Mouse (Mus musculus): Measurements from ENCODE around the gene Slc17a9. TPM values are rescaled to one million over a fixed set of nuclear protein-coding genes. Genes with fewer than 3 reads are reported as not detected.

Gene Slc17a9
- polyA plus RNA-seq (2015; fragmentation: Nextera tagmentation; extraction: Ambion mirVana) = 0.31 TPM in 2 replicates

DNA sequence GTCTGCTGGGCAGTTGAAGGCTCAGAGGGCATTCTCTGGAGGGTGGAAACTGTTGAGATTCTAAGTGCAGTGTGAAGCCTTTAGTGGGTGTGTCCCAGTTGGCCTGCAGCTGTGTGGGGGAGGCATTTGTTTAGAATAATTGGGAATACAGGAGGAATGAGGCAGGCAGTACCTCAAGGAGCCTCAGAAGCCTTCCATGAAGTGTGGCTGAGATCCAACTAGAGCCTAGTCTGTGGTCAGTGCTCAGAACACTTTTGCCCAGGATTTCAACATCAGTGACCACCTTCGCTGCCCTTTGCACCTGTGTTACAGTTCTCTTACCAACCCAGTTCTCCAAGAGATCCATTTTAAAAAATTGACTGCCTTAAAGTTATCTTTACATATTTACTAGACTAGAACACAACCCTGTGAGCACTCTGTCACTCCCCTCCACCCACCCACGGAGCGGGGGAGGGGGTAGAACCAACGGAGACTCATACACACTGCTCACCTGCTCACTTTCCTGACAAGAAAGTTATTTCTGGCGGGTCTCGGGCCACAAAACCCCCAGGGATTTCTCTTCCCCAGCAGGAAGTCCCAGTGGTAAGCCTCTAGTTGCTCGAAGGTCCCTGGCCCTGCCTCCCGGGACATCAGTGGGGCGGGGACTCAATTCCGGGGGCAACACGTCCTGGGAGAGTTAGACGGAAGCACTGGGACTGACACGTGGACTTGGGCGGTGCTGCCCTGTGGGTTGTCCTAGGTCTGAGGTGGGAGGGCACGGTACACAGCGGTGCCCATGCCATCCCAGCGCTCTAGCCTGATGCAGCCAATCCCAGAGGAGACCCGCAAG lies at the start of gene Slc17a9:
Gene Slc17a9, plus strand, starts transcription at position 679 of the 829 bp plus-strand sequence.

DNA sequence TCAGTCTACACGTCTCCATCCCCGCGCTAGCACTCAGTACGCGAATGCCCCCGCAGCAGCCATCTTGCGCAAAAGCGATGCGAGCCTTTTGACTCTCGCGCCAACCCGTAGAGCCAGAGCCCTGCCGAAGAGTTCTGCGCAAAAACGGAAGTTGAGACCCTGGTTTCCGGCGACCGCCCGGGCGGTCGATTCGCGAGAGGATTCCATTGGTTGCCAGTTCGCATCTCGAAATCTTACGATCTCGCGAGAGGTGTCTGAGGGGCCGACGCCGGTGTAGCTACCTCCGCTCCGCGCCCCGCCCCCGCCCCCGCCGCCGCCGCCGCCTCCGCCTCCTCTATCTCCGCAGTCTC lies 15.2 kb upstream of the Slc17a9 start, which contains the start of the genes Dido1 and Gid8:
Gene Dido1, minus strand, starts transcription at position 77 of the 350 bp plus-strand sequence.
Gene Gid8, plus strand, starts transcription at position 195 of the 350 bp plus-strand sequence.

DNA sequence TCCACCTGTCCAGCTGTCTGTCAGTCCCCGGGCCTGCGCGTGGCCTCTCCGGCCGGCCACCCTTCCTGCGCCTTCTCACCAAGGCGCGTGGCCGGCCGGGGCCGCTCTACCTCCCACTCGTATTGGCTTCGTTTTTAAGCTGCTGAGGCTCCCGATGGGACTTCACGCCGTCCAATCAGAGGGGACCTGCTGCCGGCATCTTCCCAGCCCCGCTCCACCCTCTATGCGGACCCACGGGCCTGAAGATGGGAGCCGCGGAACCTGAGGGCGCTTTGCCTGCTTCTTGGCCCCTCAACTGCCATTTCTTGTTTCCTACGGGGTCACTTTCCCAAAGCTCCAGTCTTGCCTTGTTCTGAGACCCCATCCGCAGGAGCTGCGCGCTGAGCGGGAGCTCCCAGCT lies 51.7 kb downstream of the Slc17a9 start, which contains the start of gene Bhlhe23:
Gene Bhlhe23, minus strand, starts transcription at position 108 of the 400 bp plus-strand sequence.

Other genes starting within 250 kb of the Slc17a9 start
- 3.3 and 3.4 TPM in 2 replicates for gene Ntsr1, start 225.3 kb upstream of the Slc17a9 start, polyA plus RNA-seq (2015; fragmentation: Nextera tagmentation; extraction: Ambion mirVana)
- 26.4 and 30.6 TPM in 2 replicates for gene Mrgbp, start 144.0 kb upstream of the Slc17a9 start, polyA plus RNA-seq (2015; fragmentation: Nextera tagmentation; extraction: Ambion mirVana)
- 70.0 and 75.2 TPM in 2 replicates for gene Ogfr, start 136.0 kb upstream of the Slc17a9 start, polyA plus RNA-seq (2015; fragmentation: Nextera tagmentation; extraction: Ambion mirVana)
- 57.3 and 76.3 TPM in 2 replicates for gene Col9a3, start 127.5 kb upstream of the Slc17a9 start, polyA plus RNA-seq (2015; fragmentation: Nextera tagmentation; extraction: Ambion mirVana)
- gene Tcfl5, start 82.6 kb upstream of the Slc17a9 start, polyA plus RNA-seq (2015; fragmentation: Nextera tagmentation; extraction: Ambion mirVana) = 0.80 and 2.1 TPM in 2 replicates
- 23.4 and 27.4 TPM in 2 replicates for gene Dido1, start 15.3 kb upstream of the Slc17a9 start, polyA plus RNA-seq (2015; fragmentation: Nextera tagmentation; extraction: Ambion mirVana)
- gene Gid8, start 15.1 kb upstream of the Slc17a9 start, polyA plus RNA-seq (2015; fragmentation: Nextera tagmentation; extraction: Ambion mirVana) = 48.2 and 50.1 TPM in 2 replicates
- 0.76 and 0.84 TPM in 2 replicates for gene Bhlhe23, start 51.6 kb downstream of the Slc17a9 start, polyA plus RNA-seq (2015; fragmentation: Nextera tagmentation; extraction: Ambion mirVana)
- 49.8 and 52.6 TPM in 2 replicates for gene Ythdf1, start 195.7 kb downstream of the Slc17a9 start, polyA plus RNA-seq (2015; fragmentation: Nextera tagmentation; extraction: Ambion mirVana)
- gene Birc7, start 203.8 kb downstream of the Slc17a9 start, polyA plus RNA-seq (2015; fragmentation: Nextera tagmentation; extraction: Ambion mirVana) = not detected in 2 replicates
- 129 and 136 TPM in 2 replicates for gene Nkain4, start 229.4 kb downstream of the Slc17a9 start, polyA plus RNA-seq (2015; fragmentation: Nextera tagmentation; extraction: Ambion mirVana)
- 99.8 and 111 TPM in 2 replicates for gene Arfgap1, start 242.0 kb downstream of the Slc17a9 start, polyA plus RNA-seq (2015; fragmentation: Nextera tagmentation; extraction: Ambion mirVana)